Mouse (Mus musculus) kidney, adult 2 months (tissue): ENCODE measurements around the gene 1700001C02Rik.

Source experiments
- CTCF ChIP-seq: fragments of 200-500 bp; conservative IDR thresholded peaks from 2 replicates; pipeline ENCODE4 v1.5.1; 2011; ENCODE audit warnings: low read depth, mild to moderate bottlenecking, control low read depth, low read length, moderate library complexity, mixed read lengths; ENCODE audit not compliant: insufficient read depth, insufficient read length
- POLR2A ChIP-seq: fragments of 200-500 bp; IDR thresholded peaks from one replicate; pipeline ENCODE4 v1.6.1; 2011; ENCODE audit warnings: low read depth, low read length, control low read depth

DNA sequence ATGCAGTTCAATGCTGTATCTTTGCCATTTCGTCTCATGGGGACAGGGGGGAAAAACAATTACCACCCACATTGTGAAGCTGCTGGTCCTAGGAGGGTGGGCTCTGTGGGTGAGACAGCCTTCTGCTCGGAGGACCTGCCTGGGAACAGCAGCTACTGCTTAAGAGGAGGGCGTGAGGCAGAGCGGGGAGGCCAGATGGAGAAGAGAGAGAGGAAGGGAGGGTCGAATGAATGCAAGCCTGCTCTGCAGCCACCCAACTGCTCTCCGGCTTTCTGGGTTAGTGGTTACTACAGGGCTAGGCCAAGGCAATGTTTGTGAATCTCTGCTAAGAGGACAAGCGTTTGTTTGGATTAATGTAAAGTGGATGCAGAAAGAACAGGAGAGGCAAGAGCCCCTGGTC lies 53.6 kb downstream of the 1700001C02Rik start:
- TF ChIP-seq POLR2A (no peak), CTCF (no peak)
